Mouse (Mus musculus) liver, embryonic 14.5 days (tissue): ENCODE results near the gene Slc22a14. TPM values are rescaled to one million over a fixed set of nuclear protein-coding genes. Genes with fewer than 3 reads are reported as not detected.

Experiments used
- ATAC-seq: fragments of 200-750 bp; cut with Nextera tagmentation; 2 replicates; pipeline ENCODE4 v1.8.0; 2017; ENCODE audit warnings: moderate number of reproducible peaks, mild to moderate bottlenecking, moderate library complexity; ENCODE audit not compliant: insufficient read depth
- DNase-seq, 3 experiments: peaks; one replicate each; pipeline ENCODE4 v3.0.0-alpha.2; 2012 to 2013; ENCODE audit warnings: low read depth in 3 of 3, low spot score in 3 of 3
- H3K27ac ChIP-seq: fragments of 300-500 bp; sonication (generic); 2 replicates; pipeline ENCODE4 v1.5.1; 2014; ENCODE audit warnings: moderate library complexity, mild to moderate bottlenecking, control low read depth, inconsistent platforms
- H3K27me3 ChIP-seq: fragments of 300-500 bp; sonication (generic); 2 replicates; pipeline ENCODE4 v1.6.1; 2014; ENCODE audit warnings: mild to moderate bottlenecking, low read length, moderate library complexity; ENCODE audit not compliant: control insufficient read depth, insufficient read depth
- H3K36me3 ChIP-seq: fragments of 300-500 bp; sonication (generic); replicated peaks from 2 replicates; pipeline ENCODE4 v1.6.1; 2014; ENCODE audit warnings: low read depth; ENCODE audit not compliant: control insufficient read depth, insufficient read depth
- H3K4me1 ChIP-seq, 2 experiments: fragments of 200-500 bp in 1 of 2; fragments of 300-500 bp in 1 of 2; sonication (generic) in 1 of 2; replicated peaks; 2 replicates each; pipeline ENCODE4 v1.6.1; 2012 to 2014; ENCODE audit warnings: antibody characterized with exemption in 1 of 2, inconsistent platforms in 1 of 2, low read length in 1 of 2; ENCODE audit not compliant: control insufficient read depth in 2 of 2, insufficient read depth in 2 of 2
- H3K4me2 ChIP-seq: fragments of 300-500 bp; sonication (generic); 2 replicates; pipeline ENCODE4 v1.6.1; 2014; ENCODE audit warnings: low read depth, mild to moderate bottlenecking, control low read depth, moderate library complexity
- H3K4me3 ChIP-seq, 2 experiments: fragments of 200-500 bp in 1 of 2; fragments of 300-500 bp in 1 of 2; sonication (generic) in 1 of 2; 2 replicates each; pipeline ENCODE4 v1.5.1; 2012 to 2014; ENCODE audit warnings: low read depth in 2 of 2, low read length in 2 of 2, mild to moderate bottlenecking in 2 of 2, control low read depth in 1 of 2, inconsistent platforms in 1 of 2, moderate library complexity in 1 of 2; ENCODE audit not compliant: insufficient read depth in 1 of 2
- H3K9ac ChIP-seq: fragments of 300-500 bp; sonication (generic); replicated peaks from 2 replicates; pipeline ENCODE4 v1.6.1; 2014; ENCODE audit warnings: mild to moderate bottlenecking, control low read depth, moderate library complexity
- H3K9me3 ChIP-seq: fragments of 300-500 bp; sonication (generic); 2 replicates; pipeline ENCODE4 v1.6.1; 2016; ENCODE audit warnings: low read length, mixed read lengths; ENCODE audit not compliant: control insufficient read depth
- CTCF ChIP-seq: IDR thresholded peaks from 2 replicates; pipeline ENCODE4 v1.5.1; 2016; ENCODE audit warnings: antibody characterized with exemption, low read depth, control low read depth
- EP300 ChIP-seq: IDR thresholded peaks from 2 replicates; pipeline ENCODE4 v1.6.1; 2016; ENCODE audit warnings: antibody characterized with exemption, low read depth
- WGBS: fragments of 180-500 bp; shearing (Covaris S2); extraction: QIAGEN DNeasy Blood & Tissue Kit; methylation state at CpG from one replicate; pipeline ENCODE4 v1.1.7; 2014; ENCODE audit not compliant: insufficient replicate concordance; 5-methylcytosine and 5-hydroxymethylcytosine counted together
- polyA plus RNA-seq, 2 experiments: library from polyadenylated mRNA; depleted of rRNA in 1 of 2; stranded (reverse) in 1 of 2; unstranded in 1 of 2; fragments of >200 nt; fragmentation: Nextera tagmentation in 1 of 2; extraction: Ambion mirVana in 1 of 2; gene quantifications; 2 replicates each; pipeline versions ENCODE4 v1.2.1 to v1.2.3; 2012 to 2014

The Slc22a14 gene
- polyA plus RNA-seq, 2 experiments, result not detected

DNA sequence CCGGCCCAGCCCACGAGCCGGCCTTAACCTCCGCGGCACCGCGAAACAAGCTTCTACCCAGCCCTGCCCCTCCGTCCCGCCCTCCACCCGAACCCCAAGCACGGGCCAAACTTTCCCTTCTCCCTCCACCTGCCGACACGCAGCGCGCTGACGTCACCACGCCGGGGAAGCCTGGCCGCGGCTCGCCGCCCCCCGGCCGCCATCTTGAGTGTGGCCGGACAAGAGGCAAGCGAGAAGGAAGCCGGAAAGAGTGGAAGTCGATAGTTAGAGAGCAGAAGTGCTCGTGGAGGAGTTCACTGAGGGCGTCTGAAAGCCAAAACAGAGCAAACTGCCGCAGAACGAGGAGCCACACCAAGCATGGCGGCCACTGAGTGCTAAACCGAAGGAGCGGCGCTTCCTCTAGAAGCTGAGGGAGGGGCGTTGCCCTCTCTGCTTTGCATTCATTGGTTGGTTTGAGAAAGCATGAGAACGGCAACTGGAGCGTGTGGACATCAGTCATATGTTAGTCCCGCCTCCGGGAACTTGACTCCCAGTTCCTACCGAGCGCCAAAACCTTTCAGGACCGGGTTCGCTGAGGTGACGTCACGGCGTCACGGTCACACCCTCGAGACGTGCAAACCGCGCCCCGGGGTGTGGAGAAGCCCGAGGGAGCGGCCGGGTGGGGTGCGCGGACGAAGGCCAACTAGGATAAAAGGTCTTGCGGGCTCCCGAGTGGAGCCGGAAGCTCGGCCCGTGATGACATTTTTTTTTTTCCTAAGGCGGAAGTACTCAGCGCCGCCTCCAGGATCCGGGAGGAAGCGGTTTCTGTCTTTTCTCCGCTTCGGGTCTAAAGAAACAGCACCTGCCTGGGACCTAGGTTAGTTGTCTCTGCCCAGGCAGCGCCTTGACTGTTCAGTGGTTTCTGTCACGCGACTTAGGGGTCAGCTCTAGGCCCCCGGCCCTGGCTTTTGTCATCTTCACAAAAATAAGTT is 42.8 kb downstream of the Slc22a14 start, which contains the start of gene Oxsr1:
Gene Oxsr1, minus strand, starts transcription at position 139 of the 971 bp plus-strand sequence.
- ATAC-seq (peak; percentile 93), DNase-seq (peak; percentile 100)
- no peaks in the 10 kb centered on the region for H3K27me3 ChIP-seq
- WGBS, result under 1% methylated on average over 76 of the region's 76 CpGs
- peak; percentile 18; the same call in 1 of the 2 replicates for TF ChIP-seq EP300
- peak; percentile 66 for TF ChIP-seq CTCF
- H3K9me3 ChIP-seq, result no peaks in the 10 kb centered on the region
- H3K36me3 ChIP-seq, result no peaks in the 10 kb centered on the region
- H3K4me2 ChIP-seq, result peak within 1 kb of the TSS; percentile 99
- H3K4me3 ChIP-seq, result peak within 1 kb of the TSS; percentile 82 to 83
- H3K27ac ChIP-seq, result peak within 1 kb of the TSS; percentile 99
- peaks cover 11 to 18% of the 10 kb centered on the region in 2 experiments; a peak in 3 of 4 replicates for H3K4me1 ChIP-seq
- peak within 1 kb of the TSS; percentile 94 for H3K9ac ChIP-seq

DNA sequence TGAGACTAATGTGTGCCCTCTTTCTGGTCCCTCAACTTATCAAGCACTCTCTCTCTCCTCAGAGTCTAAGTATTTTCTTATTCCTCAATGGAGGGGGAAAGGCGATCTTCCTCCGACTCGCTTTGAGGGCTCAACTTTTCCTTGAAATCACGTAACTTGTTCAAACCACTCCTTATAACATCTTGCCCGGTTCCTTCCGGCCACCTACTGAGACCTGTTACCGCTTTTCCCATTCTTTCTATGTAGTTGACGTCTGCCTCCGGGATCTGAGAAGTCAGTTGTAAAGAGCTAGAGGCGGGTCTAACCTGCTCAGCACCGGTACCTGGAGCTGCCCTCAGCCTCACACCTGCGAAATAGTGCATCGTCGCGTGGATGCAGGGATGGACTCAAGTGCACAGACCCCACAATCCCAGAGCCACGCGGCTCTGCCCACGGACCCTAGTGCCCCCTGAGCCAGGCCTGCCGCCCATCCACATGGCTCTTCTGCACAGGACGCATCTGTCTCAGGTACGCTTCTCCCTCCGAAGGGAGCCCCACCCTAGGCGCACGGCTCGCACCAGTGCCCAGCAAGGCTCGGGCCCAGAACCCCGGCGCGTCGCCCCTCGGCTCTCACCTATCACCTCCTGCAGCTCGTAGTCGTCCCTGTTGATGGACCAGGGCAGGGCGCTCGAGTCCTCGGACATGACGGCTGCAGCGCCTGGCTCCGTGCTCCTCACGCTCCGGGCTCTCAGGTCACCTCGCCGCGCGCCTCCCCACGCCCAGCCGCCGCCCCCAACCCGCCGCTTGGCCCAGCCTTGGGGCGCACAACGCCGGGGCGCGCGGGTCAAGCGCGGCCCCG is 43.7 kb downstream of the Slc22a14 start:
- no peak for TF ChIP-seq CTCF
- TF ChIP-seq EP300, result no peak
- no peaks in the 10 kb centered on the region for H3K27me3 ChIP-seq
- DNase-seq, result peak in 1 of 3 experiments; percentile 29
- H3K4me1 ChIP-seq, result peaks cover 11 to 18% of the 10 kb centered on the region in 2 experiments; a peak in 3 of 4 replicates
- peak overlapping the region; percentile 99 for H3K27ac ChIP-seq
- H3K9me3 ChIP-seq, result no peaks in the 10 kb centered on the region
- peak; percentile 6 for ATAC-seq
- under 1% methylated on average over 59 of the region's 59 CpGs for WGBS
- peak overlapping the region; percentile 99 for H3K4me2 ChIP-seq
- H3K9ac ChIP-seq, result peak overlapping the region; percentile 94
- H3K36me3 ChIP-seq, result no peaks in the 10 kb centered on the region
- peak overlapping the region; percentile 82 to 83 for H3K4me3 ChIP-seq

DNA sequence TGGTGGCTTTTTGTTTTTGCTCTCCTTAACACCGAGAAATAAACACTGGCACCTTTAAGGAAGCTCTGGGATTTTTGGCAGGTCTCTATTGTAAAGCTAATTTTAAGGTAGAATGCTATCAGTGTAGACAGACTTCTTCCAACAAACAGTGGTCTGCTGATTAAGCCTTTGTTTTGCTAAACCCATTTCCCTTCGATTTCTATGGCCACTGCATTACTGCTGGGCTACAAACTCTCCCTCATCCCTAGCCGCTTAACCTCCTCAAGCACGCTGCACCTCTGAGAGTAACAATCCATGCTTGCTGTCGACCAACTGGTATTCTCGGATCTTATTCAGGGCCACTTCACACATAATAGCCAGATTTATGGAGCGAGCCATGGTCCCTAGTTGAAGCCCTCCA is 44.4 kb downstream of the Slc22a14 start:
- peak overlapping the region; percentile 82 to 83 for H3K4me3 ChIP-seq

DNA sequence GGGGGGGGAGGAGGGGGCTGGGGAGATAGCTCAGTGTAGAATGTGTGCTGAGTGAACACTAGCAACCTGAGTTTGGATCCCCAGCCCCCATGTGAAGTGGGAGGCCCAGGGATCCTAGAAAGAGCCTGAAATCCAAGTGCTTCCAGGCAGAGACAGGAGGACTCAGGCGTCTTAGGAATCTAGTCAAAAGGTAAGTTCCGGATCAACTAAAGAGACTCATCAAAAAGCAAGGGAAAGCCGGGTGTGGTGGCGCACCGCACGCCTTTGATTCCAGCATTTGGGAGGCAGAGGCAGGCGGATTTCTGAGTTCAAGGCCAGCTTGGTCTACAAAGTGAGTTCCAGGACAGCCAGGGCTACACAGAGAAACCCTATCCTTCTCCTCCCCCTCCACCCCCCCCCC is 44.9 kb downstream of the Slc22a14 start:
- Histone ChIP-seq H3K27me3 (no peaks in the 10 kb centered on the region), H3K9me3 (no peaks in the 10 kb centered on the region), H3K4me3 (0 out of 4 replicates have a peak overlapping the region, but pooled peaks of 1 of the 2 experiments have one; percentile 83), H3K36me3 (no peaks in the 10 kb centered on the region), H3K4me1 (peaks cover 11 to 18% of the 10 kb centered on the region in 2 experiments; a peak in 3 of 4 replicates), H3K9ac (no peak overlapping the region), H3K27ac (no peak overlapping the region), H3K4me2 (peak overlapping the region; percentile 99)
- 74% methylated on average over 7 of the region's 7 CpGs for WGBS
- no peak for TF ChIP-seq CTCF
- no peak for TF ChIP-seq EP300
- DNase-seq (no peak), ATAC-seq (no peak)

More for the DNA sequence above, 44.4 kb downstream of the Slc22a14 start:
- ATAC-seq (no peak), DNase-seq (no peak)
- Histone ChIP-seq H3K4me2 (peak overlapping the region; percentile 99), H3K9me3 (no peaks in the 10 kb centered on the region), H3K27ac (peak overlapping the region; percentile 8; the same call in 1 of the 2 replicates), H3K4me1 (peaks cover 11 to 18% of the 10 kb centered on the region in 2 experiments; a peak in 3 of 4 replicates), H3K36me3 (no peaks in the 10 kb centered on the region), H3K9ac (peak overlapping the region; percentile 94), H3K27me3 (no peaks in the 10 kb centered on the region)
- TF ChIP-seq EP300, result no peak
- TF ChIP-seq CTCF, result no peak
- 10% methylated on average over 7 of the region's 7 CpGs for WGBS
